Mouse (Mus musculus): ENCODE results near the gene Hist1h3d.

GRCm38 (mm10) chr13:23534368-23535131 lies 41.0 kb upstream of the Hist1h3d start:
- TF ChIP-seq CTCF (IDR thresholded peaks at IDR 0.05; ENCODE audit: low read depth) (no peak), EP300 (IDR thresholded peaks at IDR 0.05; ENCODE audit: low read depth) (no peak; the same call in none of the 2 replicates)

All from liver, embryonic 14.5 days (tissue).